Mouse (Mus musculus) brain, embryonic 14.5 days (tissue): ENCODE measurements around the gene Cts7. TPM values are rescaled to one million over a fixed set of nuclear protein-coding genes. Genes with fewer than 3 reads are reported as not detected.

Experiments
- DNase-seq: peaks from one replicate; pipeline ENCODE4 v3.0.0-alpha.2; 2011; ENCODE audit warnings: low read depth
- CTCF ChIP-seq: fragments of 200-500 bp; IDR thresholded peaks from 2 replicates; pipeline ENCODE4 v1.5.1; 2012; ENCODE audit warnings: inconsistent platforms, mild to moderate bottlenecking, moderate library complexity, borderline replicate concordance; ENCODE audit not compliant: insufficient read depth, insufficient read length; ENCODE audit errors: extremely low read depth
- POLR2A ChIP-seq: fragments of 200-500 bp; IDR thresholded peaks from 2 replicates; pipeline ENCODE4 v1.6.1; 2012; ENCODE audit warnings: mild to moderate bottlenecking, inconsistent platforms, borderline replicate concordance; ENCODE audit not compliant: poor library complexity, insufficient read depth, insufficient read length, severe bottlenecking; ENCODE audit errors: extremely low read depth
- polyA plus RNA-seq: library from polyadenylated mRNA; depleted of rRNA; stranded (reverse); fragments of >200 nt; gene quantifications from 2 replicates; pipeline ENCODE4 v1.2.3, GENCODE M21; 2012; rRNA removed

The Cts7 gene
- polyA plus RNA-seq = not detected in 2 replicates

DNA sequence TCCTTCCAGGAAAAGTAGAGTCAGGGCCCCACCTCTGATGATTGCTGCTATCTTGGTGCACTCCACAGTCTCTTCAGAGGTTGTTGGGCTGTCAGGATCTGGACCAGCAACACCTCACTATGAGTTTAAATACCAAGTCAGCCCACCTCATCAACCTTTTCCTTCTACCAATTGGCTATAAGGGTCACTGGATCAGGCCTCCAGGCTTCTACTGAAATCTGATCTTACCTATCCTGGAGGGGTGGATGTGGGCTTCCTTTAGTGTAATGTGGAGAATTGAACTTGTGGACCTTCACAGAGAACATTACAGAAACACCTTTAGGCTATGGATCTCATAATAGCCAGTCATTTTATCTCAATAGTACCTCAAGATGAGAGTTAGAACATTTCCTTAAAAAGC lies at the start of gene Cts7:
Cts7 (minus strand) TSS at position 101 of the 400 bp plus-strand sequence.
- DNase-seq = no peak
- TF ChIP-seq POLR2A (no peak), CTCF (no peak)

Other genes with a start within 250 kb of the Cts7 start
- 0.07 TPM in 1 of 2 replicates, not detected in the other for gene Ctsr, start 193.9 kb downstream of the Cts7 start, polyA plus RNA-seq
- not detected in 2 replicates for gene Cts6, start 154.8 kb downstream of the Cts7 start, polyA plus RNA-seq
- not detected in 2 replicates for gene Cts8, start 102.8 kb downstream of the Cts7 start, polyA plus RNA-seq
- gene Gm49398, start 69.4 kb downstream of the Cts7 start, polyA plus RNA-seq = not detected in 2 replicates
- 0.07 TPM in 1 of 2 replicates, not detected in the other for gene Ctsm, start 183.6 kb upstream of the Cts7 start, polyA plus RNA-seq
- gene Gm49352, start 210.0 kb upstream of the Cts7 start, polyA plus RNA-seq = not detected in 2 replicates
- gene Cts3, start 211.9 kb upstream of the Cts7 start, polyA plus RNA-seq = 0.06 TPM in 1 of 2 replicates, not detected in the other